Mouse (Mus musculus) C2C12 (cell line): ENCODE measurements at regions not wholly inside any gene's neighbourhood (a gene's known extent, or its start where the extent isn't known, plus 50 kb on each side); places are given as distances from the start of the nearest gene placed in this dataset.

Source experiments
- CEBPB ChIP-seq: IDR thresholded peaks from one replicate; pipeline ENCODE4 v1.6.1; 2011; ENCODE audit warnings: low read depth, mild to moderate bottlenecking, control low read depth, moderate library complexity
- CTCF ChIP-seq: IDR thresholded peaks from one replicate; pipeline ENCODE4 v1.5.1; 2011; ENCODE audit not compliant: control insufficient read depth, insufficient read depth, insufficient read length
- FOSL1 ChIP-seq: IDR thresholded peaks from one replicate; pipeline ENCODE4 v1.8.0; 2011; ENCODE audit warnings: mild to moderate bottlenecking, low read length; ENCODE audit not compliant: poor library complexity, insufficient read depth, severe bottlenecking
- MAX ChIP-seq: IDR thresholded peaks from one replicate; pipeline ENCODE4 v1.6.1; 2011; ENCODE audit warnings: mild to moderate bottlenecking, control low read depth
- MYOD1 ChIP-seq: IDR thresholded peaks from one replicate; pipeline ENCODE4 v1.6.1; 2011; ENCODE audit warnings: low read depth; ENCODE audit not compliant: control insufficient read depth, insufficient read length
- MYOG ChIP-seq: IDR thresholded peaks from one replicate; pipeline ENCODE4 v1.6.1; 2011; ENCODE audit not compliant: control insufficient read depth, insufficient read length; ENCODE audit errors: extremely low read depth
- USF1 ChIP-seq: IDR thresholded peaks from one replicate; pipeline ENCODE4 v1.6.1; 2011; ENCODE audit warnings: low read depth, mild to moderate bottlenecking, control low read depth, moderate library complexity

DNA sequence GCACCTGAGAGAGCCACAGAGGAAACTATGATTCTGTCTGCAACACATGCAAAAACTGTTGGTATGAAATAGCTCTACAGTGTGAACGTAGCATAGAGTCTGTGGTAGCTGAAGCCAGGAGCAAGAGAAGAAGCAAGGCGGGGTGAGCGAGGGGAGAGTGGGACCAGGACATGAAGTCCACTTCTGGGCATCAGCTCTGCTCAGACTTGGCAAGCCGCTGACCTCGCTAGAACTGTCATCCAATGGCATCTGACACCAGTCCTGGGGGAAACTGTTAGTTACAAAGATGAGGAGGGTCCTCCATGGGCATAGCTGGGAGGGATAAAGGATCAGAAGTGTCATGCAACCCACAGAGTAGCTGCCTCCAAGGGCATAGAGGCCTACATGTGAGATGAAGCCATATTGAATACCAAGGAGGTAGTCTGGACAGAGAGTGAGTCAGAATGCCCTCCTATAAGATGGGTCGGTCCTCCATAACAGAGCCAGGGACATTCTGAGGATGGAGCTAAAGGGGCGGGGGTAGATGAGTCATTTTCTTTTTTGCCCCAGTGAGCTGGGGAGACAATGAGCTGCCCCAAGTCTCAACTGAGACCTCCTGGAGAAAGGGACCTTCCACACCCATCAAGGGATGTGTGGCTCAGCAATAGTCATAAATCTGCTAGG, 102.0 kb downstream of the 1810010D01Rik start:
- TF ChIP-seq MAX (no peak), CTCF (no peak), CEBPB (no peak), FOSL1 (no peak), MYOG (no peak), MYOD1 (no peak), USF1 (no peak)
